Mouse (Mus musculus): ENCODE data around the gene Nacad.
"Not testable (repeated sequence)": the region's sequence is repeated elsewhere in the genome, so short reads cannot be mapped to it uniquely, and the experiment has no call there.

Nacad gene

DNA sequence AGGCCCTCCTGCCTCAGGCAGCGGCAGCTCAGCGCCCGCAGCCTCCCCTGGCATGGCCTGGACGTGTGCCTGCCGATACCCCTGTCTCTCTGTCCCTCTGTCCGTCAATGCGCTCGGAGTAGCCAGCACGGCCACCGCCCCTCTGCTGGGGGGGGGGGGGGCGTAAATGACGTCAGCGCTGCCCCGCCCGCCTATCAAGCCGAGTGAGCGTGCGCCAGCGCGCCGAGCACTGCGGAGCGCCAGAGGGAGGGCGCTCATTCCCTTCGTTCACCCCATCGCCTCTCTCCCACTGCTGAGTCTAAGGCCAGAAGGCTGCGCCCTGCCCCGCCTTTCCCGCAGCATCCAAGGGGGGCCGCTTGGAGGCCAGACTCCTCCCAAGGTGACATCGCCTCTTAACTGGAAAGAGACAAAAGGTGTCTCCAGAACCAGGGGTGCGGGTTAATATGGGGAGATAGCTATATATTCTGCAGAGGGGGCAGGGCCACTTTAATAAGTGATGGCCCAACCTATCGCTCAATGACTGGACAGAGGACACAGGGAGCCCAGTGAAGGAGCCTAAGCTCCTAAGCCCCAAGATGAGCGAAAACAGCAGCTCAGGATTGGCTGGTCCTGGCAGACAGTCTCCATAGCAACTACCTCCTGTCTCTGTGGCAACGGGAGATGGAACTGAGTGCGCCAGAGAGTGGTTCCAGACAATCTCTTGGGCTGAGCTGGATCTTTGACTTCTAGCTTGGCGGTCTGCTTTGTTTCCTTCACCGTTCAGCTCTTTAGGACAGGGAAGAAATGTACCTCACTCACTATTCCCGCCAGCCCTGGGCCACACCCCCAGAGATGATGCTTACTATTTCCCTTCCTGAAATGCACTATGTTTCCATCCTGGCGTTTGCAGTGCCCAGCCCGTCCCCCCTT lies at the start of gene Nacad:
Nacad (minus strand) TSS at position 563 of the 909 bp plus-strand sequence.
- DNase-seq (ENCODE audit: low read depth, low spot score) = no peak

DNA sequence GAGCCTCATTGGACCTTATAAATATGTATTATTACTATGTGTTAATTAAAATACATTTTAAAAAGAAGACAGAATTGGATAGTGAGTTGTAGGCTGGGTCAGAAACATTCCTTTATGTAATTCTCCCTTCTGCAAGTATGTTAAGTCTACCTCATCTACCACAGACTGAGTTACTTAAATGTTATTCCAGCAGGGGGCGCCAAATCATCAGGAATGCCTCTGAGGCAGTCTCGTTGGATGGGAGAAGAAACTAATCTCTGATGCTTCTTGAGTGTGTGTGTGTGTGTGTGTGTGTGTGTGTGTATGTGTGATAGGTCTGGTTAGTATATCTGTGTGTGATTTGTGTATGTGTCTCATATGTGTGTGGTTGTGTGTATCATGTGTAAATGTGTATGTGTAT lies 49.0 kb upstream of the Nacad start:
- peak; percentile 64 for DNase-seq (ENCODE audit: low read depth, low spot score)

DNA sequence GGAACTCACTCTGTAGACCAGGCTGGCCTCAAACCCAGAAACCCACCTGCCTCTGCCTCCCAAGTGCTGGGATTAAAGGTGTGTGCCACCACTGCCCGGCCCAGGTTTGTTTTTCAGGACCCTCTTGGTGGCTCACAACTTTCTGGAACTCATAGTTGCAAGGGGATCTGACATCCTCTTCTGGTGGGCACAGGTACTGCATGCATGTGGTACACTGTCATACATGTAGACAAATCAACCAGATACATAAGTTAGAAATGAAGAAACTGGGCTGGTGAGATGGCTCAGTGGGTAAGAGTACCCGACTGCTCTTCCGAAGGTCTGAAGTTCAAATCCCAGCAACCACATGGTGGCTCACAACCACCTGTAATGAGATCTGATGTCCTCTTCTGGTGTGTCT lies 47.1 kb upstream of the Nacad start:
- not testable (repeated sequence) for DNase-seq (ENCODE audit: low read depth, low spot score)

DNA sequence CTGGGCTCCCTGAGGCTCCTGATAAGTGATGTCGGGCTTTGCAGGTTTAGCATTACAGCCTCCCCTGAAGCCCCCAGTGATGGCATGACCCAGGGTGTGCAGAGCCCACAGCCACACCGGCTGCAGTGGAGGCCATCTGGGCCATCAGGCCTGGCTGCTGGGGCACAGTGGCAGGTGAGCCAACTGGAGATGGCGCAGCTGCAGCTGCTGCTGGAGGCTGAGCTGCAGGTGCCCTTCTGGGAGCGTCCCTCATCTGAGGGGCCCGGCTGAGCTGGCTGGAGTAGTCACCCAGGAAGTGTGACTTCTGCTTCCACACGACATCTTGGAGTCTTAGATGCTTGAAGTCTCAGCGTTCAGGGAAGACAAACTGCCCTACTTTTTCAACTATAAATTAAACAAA lies 44.7 kb upstream of the Nacad start:
- DNase-seq (ENCODE audit: low read depth, low spot score) = no peak

DNA sequence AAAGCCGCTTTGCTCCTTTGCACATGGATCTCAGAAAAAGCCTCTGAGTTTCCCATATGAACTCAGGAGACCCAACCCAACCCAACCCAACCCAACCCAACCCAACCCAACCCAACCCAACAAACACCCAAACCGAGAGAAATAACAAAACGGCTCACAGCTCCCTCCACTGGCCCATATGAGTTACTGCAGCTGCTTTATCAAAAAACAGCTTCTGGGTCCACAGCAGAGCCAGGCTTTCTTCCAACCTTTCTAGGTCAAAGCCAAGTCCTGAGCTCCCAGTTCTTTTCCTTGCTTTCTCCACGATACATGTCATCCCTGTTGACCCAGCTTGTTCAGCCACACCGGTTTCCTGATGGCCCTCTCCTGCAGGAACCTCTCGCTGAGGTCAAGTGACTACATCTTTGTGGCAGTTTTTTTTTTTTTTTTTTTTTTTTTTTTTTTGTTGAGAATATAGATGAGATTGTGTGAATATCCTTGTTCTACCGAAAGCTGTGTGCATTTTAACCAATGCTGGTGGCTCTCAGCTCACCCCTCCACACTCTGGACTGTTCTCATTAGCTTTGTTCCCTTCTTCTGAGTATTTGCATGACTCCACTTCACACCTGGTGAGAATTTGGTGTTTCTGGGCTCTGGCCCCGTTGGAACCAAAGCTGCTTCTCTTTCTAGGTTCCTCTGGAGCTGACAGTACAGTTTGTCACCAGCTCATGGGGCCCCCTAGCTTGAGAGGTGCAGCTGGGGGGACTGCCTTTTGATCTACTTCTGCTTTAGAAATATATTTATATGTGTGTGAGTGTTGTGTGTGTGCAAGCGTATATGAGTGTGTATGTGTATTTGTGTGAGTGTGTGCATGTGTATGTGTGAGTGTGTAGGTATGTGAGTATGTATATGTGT lies 42.2 kb upstream of the Nacad start:
- DNase-seq (ENCODE audit: low read depth, low spot score) = no peak

DNA sequence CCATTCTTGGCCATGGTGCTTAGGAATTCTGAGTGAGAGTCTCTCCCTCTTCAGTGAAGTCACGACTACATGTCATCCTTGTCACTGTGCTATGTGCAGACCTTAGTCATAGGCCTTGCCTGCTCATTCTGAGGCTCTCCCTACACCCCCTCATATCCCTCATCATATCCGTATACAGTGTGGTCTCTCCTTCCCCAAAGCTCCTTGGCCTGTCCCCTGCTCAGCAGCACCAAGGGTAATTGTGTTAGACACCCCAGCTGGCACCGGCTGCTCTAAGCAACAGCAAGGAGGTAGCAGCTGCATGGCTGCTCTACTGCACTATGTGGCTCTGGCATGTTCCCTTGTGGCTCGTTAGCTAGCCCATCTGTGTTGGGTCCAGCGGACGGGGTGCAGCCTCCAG lies 38.7 kb upstream of the Nacad start:
- no peak for DNase-seq (ENCODE audit: low read depth, low spot score)

DNA sequence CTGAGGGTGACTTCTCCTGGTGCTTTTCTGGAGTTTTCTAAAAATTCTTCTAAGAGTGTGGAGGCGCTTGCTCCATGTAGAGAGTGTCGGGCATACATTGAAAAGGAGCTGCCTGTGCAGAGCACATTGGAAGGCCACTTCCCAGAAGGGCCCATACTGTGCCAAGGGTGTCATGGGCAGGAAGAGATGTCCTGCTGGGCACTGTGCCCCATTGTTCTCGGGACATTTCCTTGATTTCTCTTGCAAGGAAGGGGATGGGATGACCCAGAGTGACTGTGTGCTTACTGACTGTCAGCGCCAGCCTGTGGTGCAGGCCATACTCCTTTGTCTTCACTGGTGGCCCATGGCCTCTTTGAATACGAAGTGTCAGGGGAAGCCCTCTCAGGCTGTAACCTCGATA lies 33.2 kb upstream of the Nacad start:
- no peak for DNase-seq (ENCODE audit: low read depth, low spot score)

DNA sequence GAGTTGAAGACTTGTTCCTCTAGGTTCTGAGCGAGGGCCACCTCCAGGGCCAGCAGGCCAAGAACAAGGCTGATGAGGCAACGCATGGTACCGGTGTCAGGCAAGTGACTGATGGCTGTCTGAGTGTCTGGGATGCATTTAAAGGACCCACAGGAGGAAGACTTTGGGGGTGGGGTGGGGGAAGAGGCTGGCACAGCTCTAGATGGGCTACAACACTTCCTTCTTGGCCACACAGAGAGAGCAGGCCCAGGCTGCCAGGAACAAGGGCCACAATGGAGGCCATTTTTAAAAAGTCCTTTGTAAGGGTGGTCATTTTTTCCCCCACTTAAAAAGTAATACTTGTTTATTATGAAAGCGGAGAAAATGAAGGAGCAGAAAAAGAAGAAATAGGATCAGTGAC lies 32.7 kb upstream of the Nacad start, which contains the start of gene Wap:
Wap (minus strand) TSS at position 101 of the 400 bp plus-strand sequence.
- no peak for DNase-seq (ENCODE audit: low read depth, low spot score)

DNA sequence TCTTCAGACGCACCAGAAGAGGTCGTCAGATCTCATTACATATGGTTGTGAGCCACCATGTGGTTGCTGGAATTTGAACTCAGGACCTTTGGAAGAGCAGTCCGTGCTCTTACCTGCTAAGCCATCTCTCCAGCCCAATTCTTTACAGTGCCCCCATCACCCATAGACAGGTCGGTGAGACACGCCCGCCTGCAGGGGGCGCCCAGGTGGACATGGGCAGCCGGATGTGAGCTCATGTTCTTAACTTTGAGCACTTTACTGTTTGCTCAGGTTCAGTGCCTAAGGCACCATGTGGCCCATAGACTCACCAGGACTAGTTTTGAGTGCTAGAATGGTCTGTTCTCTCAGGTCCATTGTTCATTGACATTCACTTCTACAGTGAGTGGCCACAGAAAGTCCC lies 30.3 kb upstream of the Nacad start:
- no peak for DNase-seq (ENCODE audit: low read depth, low spot score)

DNA sequence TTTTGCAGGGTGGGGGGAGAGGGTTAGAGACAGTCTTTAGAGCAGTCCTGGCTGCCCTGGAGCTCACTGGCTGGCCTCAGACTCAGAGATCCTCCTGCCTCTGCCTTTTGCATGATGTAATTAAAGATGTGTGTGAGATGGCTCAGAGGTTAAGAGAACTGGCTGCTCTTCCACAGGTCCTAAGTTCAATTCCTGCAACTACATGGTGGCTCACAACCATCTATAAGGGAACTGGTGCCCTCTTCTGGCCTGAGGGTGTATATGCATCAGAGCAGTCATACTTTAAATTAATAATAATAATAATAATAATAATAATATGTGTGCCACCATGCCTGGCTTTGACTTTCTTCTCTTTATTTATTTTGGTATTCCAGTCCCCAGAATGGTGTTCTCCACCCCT lies 23.8 kb upstream of the Nacad start:
- DNase-seq (ENCODE audit: low read depth, low spot score) = peak; percentile 45

DNA sequence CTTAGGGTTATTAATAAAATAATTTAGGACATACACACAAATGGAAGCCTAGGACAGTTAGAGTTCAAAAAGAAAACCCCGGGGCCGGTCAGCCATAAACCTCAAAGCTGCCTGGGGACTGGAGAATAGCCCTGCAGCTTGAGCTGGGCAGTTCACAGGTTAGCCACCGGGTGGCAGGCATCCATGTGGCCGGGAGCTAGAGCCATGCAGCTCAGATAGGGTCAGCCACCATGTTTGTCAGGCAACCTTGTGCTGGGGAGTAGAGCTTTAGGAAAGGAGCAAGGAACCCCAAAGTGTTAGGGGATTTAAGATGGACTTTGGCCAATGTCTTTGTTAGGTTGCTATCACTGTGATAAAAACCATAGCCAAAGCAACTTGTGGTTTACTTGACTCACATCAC lies 22.7 kb upstream of the Nacad start:
- DNase-seq (ENCODE audit: low read depth, low spot score) = peak; percentile 24

DNA sequence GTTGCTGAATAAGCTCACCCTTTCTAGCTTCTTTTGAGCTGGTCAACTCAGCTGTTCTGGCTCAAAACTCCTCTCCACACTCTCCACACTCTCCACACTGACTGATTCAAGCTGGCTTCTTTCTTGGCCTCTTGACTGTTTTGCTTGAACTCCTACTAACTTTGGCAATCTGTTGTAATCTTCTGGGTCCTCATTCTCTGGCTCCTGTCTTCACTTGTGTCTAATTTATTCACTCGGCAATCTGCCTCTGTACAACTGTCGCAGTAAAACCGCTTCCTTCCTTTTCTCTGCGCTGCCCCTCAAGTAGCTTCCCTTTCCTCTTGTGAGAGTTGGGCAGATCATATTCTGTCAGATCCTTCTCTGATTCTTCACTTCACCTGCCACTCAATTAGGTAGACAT lies 21.9 kb upstream of the Nacad start:
- DNase-seq (ENCODE audit: low read depth, low spot score) = no peak

DNA sequence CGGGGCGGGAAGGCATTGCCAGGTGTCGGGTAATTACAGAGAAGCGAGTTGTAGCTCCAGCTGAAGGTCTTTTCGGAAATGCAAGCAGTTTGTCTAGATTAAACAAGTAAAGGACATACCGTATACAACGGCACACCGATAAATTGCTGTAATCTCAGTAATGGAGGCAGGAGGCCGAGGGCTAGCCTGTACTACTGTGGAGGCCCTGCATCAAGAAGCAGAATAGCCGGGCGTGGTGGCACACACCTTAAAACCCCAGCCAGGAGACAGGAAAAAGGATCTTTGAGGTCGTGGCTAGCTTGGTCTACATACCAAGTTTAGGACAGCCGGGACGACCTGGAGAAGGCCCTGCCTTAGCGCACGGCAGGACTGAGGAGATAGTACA lies 20.5 kb upstream of the Nacad start:
- no peak for DNase-seq (ENCODE audit: low read depth, low spot score)

DNA sequence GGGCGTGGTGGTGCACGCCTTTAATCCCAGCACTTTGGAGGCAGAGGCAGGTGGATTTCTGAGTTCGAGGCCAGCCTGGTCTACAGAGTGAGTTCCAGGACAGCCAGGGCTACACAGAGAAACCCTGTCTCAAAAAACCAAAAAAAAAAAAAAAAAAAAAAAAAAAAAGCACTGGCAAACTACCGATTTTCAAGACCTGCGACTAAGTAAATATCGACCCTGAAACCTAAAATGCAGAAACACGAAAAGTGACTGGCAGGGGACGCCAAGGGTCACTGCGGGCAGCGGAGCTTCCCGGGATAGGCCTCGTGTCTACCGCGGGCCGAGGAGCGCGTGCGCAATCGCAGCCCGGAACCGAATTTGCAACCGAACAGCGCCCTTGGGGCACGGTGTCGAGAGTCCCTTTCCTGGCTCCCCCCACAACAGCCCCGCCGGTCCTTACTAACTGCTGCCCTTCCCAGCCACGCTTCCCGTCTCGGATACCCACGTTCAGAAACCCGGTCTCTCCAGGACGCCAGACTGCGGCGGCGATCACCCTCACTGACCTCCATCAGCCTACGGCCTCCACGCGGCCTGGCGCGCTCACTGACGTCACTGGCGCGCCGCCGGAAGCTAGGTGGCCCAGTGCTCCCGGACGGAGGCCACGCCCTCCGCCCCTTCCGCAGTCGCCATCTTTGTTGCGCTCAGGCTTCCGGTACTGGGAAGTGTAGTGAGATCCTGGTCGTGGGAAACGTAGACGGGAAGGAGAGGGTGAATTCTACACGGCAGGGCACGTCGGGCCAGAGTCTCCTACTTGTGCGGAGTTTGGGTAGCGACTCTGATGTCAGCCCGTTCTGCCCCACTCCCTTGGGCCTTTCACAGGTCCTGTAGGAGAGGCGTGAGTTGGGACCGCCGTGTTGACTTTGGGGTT lies 19.9 kb upstream of the Nacad start, which contains the start of gene Tbrg4:
Tbrg4 (minus strand) TSS at position 590 of the 910 bp plus-strand sequence.
- DNase-seq (ENCODE audit: low read depth, low spot score) = peak; percentile 90

DNA sequence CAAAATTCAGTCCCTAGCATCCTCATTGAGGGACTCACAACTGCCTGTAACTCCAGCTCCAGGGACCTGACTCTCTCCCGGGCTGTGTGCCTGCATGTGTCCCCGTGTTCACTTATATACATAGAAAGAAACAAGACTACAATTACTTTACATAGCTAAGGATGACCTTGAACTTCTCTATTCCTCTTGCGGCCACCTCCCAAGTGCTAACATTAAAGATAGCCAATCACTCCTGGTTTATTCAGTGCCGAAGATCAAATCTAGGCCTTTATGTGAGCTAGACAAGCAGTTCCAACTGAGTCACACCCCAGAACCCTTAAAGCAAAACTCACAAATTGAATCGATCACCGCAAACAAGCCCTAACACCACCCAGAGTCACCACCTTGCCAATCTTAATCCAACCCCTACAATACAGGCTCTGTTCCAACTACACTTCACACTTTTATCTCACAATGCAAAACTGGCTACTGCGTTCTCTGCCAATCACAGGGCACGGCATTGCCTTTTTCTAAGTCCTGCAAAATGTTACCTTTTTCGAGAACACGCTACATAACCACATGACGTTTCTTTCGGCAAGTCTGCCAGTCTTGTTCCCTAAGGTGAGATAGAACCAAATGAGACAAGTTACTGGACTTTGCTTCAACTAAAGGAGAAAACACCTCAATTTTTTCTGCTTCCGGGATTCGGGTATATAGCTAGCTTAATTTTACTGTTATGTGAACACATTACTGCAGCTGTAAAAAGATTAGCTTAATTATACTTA lies 18.9 kb upstream of the Nacad start:
- DNase-seq (ENCODE audit: low read depth, low spot score) = no peak

DNA sequence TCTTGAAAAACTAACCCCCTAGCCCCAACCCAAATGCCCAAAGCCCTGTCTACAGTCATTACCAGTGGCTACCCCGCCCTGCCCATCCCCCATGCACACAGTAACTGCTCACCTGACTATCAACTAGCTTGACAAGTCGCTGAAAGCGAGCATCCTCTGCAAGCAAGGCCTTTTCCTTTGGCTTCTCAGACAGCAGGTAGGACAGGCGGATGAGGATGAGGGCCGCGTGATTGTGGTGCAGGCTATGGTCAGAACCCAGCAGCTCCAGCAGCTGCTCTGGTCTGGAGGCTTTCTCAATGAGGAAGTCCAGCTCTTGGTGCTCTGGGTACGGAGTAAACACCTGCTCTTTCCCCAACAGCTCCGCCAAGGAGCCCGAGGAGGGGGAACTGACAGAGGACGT lies 17.9 kb upstream of the Nacad start:
- no peak for DNase-seq (ENCODE audit: low read depth, low spot score)

DNA sequence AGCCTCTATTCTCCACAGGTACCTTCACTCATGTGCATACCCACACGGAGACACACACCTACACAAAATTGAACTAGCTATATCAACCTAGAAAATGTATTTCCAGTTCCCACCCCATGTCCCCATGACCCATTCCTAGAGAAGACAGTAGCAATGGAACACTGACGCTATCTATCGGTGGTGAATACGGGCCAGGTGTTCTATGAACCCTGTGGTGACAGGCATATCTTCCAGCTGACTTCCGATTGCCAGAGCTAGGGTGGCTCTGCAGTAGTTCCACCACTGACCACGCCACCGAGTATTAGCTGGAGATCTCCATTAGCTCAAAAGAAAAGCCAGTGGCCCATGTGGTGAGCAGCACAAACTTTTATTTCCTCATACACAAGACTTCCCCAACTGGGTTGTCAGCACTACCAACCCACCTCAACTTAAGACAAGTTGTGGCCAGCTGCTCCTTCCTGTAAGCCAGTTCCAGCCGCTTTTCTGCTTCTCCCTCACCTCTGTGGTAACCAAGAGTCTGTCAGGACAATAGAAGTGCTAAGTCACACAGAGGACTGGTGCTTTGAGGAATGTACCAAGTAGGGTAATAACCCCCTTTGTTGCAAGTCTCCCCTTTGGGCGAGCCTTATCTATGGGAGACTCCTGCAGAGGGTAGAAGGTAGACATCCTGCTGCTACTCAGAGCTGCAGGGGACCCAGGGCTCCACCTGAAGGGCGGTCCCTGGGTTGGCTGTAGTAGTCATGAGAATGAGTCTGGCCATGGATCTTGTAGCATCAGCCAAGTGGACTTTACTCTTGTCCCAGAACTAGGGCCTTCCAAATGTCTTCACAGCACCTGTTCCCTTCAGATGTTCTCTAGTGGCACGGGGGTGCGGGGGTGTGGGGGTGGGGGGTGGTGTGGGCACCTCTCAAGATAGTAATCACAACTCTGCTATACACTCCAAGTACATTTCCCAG lies 9.7 kb upstream of the Nacad start:
- no peak for DNase-seq (ENCODE audit: low read depth, low spot score)

DNA sequence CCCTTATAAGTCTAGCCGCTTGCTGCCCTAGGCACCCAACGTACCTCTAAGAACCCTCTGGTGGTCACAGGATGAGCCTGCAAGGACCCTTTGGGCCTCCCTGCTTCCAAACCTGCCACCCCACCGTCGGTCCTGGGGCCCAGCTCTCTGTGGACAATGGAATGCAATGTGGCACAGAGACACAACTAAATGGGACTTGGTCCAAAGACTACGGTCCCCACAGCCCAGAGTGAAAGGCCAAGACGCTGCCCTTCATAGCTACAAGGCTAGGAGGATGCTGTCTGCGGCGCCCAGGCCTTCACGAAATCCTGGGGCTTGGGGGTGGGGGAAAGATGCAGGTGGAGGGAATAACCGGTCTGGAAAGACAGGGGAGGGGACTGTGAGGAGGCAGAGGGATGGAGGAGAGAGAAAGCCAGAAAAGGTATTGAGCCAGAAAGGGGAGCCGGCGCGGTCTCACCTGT lies 802 bp downstream of the Nacad start:
- DNase-seq (ENCODE audit: low read depth, low spot score) = no peak

DNA sequence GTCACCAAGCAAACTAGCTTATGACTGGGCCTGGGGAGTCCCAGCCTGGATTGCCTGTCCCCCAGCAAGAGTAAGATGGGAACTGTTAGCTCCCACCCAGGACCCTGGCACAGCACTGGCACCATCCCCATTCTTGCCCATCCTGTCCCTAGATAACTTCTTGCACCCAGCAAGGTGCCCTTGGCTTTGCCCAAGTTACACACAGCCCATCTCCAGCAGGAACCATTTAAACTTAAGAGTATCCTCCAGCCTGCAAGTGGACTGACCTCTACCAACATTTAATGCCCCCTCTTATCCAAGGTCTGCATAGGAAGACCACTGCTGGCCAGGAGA lies 1.3 kb downstream of the Nacad start:
- DNase-seq (ENCODE audit: low read depth, low spot score) = no peak
